Mouse (Mus musculus): ENCODE measurements around the gene Pqlc2. TPM values are rescaled to one million over a fixed set of nuclear protein-coding genes. Genes with fewer than 3 reads are reported as not detected.

The Pqlc2 gene
- 2.8 TPM for polyA plus RNA-seq (2014; fragmentation: Illumina TruSeq; extraction: RNeasy Lipid Tissue Mini Kit (QIAGEN cat#74804); ENCODE audit: low replicate concordance)

GRCm38 (mm10) chr4:139310171-139310898 is at the start of gene Pqlc2, which contains the start of gene Akr7a5:
Gene Pqlc2, minus strand, starts transcription at chr4:139310708.
Gene Akr7a5, plus strand, starts transcription at chr4:139310744.

GRCm38 (mm10) chr4:139351931-139352711 is 41.6 kb upstream of the Pqlc2 start, which contains the start of the genes Mrto4, Emc1 and Ubr4:
Gene Mrto4, minus strand, starts transcription at chr4:139352576.
Gene Emc1, plus strand, starts transcription at chr4:139352587.
Gene Ubr4, plus strand, starts transcription at chr4:139352609.

Other genes starting within 250 kb of the Pqlc2 start
- not detected for gene Htr6, start 235.1 kb downstream of the Pqlc2 start, polyA plus RNA-seq (2014; fragmentation: Illumina TruSeq; extraction: RNeasy Lipid Tissue Mini Kit (QIAGEN cat#74804); ENCODE audit: low replicate concordance)
- gene Nbl1, start 217.7 kb downstream of the Pqlc2 start, polyA plus RNA-seq (2014; fragmentation: Illumina TruSeq; extraction: RNeasy Lipid Tissue Mini Kit (QIAGEN cat#74804); ENCODE audit: low replicate concordance), result 0.56 TPM
- 235 TPM for gene Minos1, start 179.6 kb downstream of the Pqlc2 start, polyA plus RNA-seq (2014; fragmentation: Illumina TruSeq; extraction: RNeasy Lipid Tissue Mini Kit (QIAGEN cat#74804); ENCODE audit: low replicate concordance)
- 39.4 TPM for gene Capzb, start 117.8 kb downstream of the Pqlc2 start, polyA plus RNA-seq (2014; fragmentation: Illumina TruSeq; extraction: RNeasy Lipid Tissue Mini Kit (QIAGEN cat#74804); ENCODE audit: low replicate concordance)
- 2.7 TPM for gene Akr7a5, start within 50 bp of the Pqlc2 start, polyA plus RNA-seq (2014; fragmentation: Illumina TruSeq; extraction: RNeasy Lipid Tissue Mini Kit (QIAGEN cat#74804); ENCODE audit: low replicate concordance)
- 4.0 TPM for gene Mrto4, start 41.9 kb upstream of the Pqlc2 start, polyA plus RNA-seq (2014; fragmentation: Illumina TruSeq; extraction: RNeasy Lipid Tissue Mini Kit (QIAGEN cat#74804); ENCODE audit: low replicate concordance)
- 3.1 TPM for gene Emc1, start 41.9 kb upstream of the Pqlc2 start, polyA plus RNA-seq (2014; fragmentation: Illumina TruSeq; extraction: RNeasy Lipid Tissue Mini Kit (QIAGEN cat#74804); ENCODE audit: low replicate concordance)
- 1.3 TPM for gene Ubr4, start 41.9 kb upstream of the Pqlc2 start, polyA plus RNA-seq (2014; fragmentation: Illumina TruSeq; extraction: RNeasy Lipid Tissue Mini Kit (QIAGEN cat#74804); ENCODE audit: low replicate concordance)
- 1.0 TPM for gene Iffo2, start 219.8 kb upstream of the Pqlc2 start, polyA plus RNA-seq (2014; fragmentation: Illumina TruSeq; extraction: RNeasy Lipid Tissue Mini Kit (QIAGEN cat#74804); ENCODE audit: low replicate concordance)